Mouse (Mus musculus): ENCODE results near the gene 1700042G07Rik. TPM values are rescaled to one million over a fixed set of nuclear protein-coding genes. Genes with fewer than 3 reads are reported as not detected.

1700042G07Rik gene
- not detected in 2 replicates for polyA plus RNA-seq (2012)

DNA sequence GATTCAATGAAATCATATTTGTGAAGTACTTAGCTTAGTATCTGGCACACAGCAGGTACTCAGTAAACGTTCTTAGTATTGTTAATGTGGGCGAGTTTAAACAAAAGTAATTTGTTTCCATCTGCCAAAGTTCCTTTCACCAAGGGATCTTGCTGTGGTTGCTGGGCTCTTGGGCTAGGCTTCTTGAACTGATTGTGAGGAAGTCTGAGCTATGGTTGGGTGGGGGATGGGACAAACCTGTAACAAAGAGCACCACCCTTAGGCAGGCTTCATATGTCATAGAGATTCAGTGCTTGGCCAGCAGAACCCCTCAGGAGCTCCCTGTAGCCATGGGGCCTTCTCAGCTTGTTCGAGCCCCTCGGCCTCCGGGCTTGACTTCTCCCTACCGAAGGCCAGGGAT is at the start of gene 1700042G07Rik, which contains the start of gene Gm49337:
Gene 1700042G07Rik, plus strand, starts transcription at position 301 of the 400 bp plus-strand sequence.
Gene Gm49337, plus strand, starts transcription at position 313 of the 400 bp plus-strand sequence.

DNA sequence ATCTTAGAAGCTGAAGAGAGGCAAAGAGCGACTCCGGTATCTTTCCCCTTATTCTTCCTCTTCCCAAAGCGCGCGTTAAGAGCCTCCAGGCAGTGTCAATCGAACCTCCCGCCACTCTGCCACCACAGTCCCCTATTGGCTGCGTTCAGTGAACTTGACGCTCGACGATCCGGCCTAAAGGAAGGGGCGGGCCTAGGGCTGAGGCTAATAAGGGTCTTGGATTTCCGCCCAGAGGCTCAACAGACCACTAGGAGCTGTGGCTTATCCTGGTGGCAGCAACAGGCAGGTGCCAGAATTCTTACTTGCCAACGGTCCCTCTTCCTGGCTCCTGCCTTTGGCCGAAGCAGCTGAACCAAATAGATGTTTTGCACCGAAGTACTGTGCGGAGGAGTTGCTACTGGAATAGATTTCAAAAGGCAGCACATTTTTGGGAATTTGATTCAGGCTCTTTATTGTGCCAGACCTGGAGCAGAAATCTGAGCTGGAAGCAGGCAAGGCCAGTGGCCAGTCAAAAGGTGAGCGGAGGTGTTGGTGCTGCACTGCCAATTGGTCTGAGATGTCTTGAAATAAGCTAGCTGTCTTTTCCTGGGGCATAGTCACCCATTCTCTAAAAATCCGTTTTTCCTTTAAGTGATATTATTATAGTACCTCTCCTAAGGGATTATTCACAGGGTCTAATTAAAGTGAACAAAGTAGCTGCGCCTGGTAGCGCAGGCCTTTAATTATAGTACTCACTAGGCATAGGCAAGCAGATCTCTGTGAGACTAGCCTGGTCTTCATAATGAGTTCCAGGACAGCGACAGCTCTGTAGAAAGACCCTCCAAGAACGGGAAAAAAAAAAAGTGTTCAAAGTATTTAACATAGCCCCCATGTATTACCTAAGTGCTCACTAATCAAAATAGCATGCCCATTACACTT is 49.3 kb upstream of the 1700042G07Rik start, which contains the start of the genes Rad54l and Pomgnt1:
Gene Rad54l, minus strand, starts transcription at position 89 of the 918 bp plus-strand sequence.
Gene Pomgnt1, plus strand, starts transcription at position 239 of the 918 bp plus-strand sequence.

DNA sequence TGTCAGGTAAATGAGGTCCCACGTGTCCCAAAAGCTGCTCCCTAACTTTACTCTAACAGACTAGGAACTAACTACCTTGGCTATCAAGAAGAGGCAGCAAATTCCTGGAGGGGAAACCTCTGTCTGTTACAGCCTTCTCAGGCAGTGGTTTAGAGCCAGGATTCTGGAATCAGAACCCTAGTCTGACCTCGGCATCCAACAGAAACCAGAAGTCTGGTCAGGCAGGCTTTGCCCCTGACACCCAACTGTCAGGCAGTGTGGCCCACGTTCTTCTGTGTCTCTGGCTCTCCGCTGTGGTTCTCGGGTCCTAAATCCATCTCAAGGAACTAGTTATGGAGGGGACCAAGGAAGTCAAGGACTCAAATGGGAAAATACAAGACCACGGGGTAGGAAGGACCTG is 21.9 kb upstream of the 1700042G07Rik start, which contains the start of gene Lurap1:
Gene Lurap1, minus strand, starts transcription at position 101 of the 400 bp plus-strand sequence.

GRCm38 (mm10) chr4:116167404-116167803 is 5.8 kb upstream of the 1700042G07Rik start, which contains the start of gene Tspan1:
Gene Tspan1 (minus strand): TSS chr4:116167601.

GRCm38 (mm10) chr4:116221140-116221851 is 48.1 kb downstream of the 1700042G07Rik start, which contains the start of gene Pik3r3:
Gene Pik3r3 (plus strand): TSS chr4:116221618.

Other genes with a start within 250 kb of the 1700042G07Rik start
- gene Dmbx1, start 233.4 kb upstream of the 1700042G07Rik start, polyA plus RNA-seq (2012), result not detected in 2 replicates
- 3.4 and 6.1 TPM in 2 replicates for gene Faah, start 155.4 kb upstream of the 1700042G07Rik start, polyA plus RNA-seq (2012)
- gene Nsun4, start 119.5 kb upstream of the 1700042G07Rik start, polyA plus RNA-seq (2012), result 0.32 and 0.74 TPM in 2 replicates
- gene Uqcrh, start 98.3 kb upstream of the 1700042G07Rik start, polyA plus RNA-seq (2012), result 41.1 and 52.1 TPM in 2 replicates
- 12.2 and 13.5 TPM in 2 replicates for gene Lrrc41, start 98.1 kb upstream of the 1700042G07Rik start, polyA plus RNA-seq (2012)
- gene Rad54l, start 49.7 kb upstream of the 1700042G07Rik start, polyA plus RNA-seq (2012), result 1.9 and 2.1 TPM in 2 replicates
- gene Pomgnt1, start 49.5 kb upstream of the 1700042G07Rik start, polyA plus RNA-seq (2012), result 8.3 and 11.6 TPM in 2 replicates
- 0.01 and 0.31 TPM in 2 replicates for gene Lurap1, start 22.0 kb upstream of the 1700042G07Rik start, polyA plus RNA-seq (2012)
- gene Tspan1, start 5.8 kb upstream of the 1700042G07Rik start, polyA plus RNA-seq (2012), result not detected in 2 replicates
- not detected in 2 replicates for gene Gm49337, start within 50 bp of the 1700042G07Rik start, polyA plus RNA-seq (2012)
- 0.67 and 1.5 TPM in 2 replicates for gene Pik3r3, start 48.2 kb downstream of the 1700042G07Rik start, polyA plus RNA-seq (2012)

Data from megakaryocyte-erythroid progenitor cell, adult 5 weeks (primary cell).